Mouse (Mus musculus) intestine, embryonic 16.5 days (tissue): ENCODE results near the gene Pop7. TPM values are rescaled to one million over a fixed set of nuclear protein-coding genes. Genes with fewer than 3 reads are reported as not detected.

ENCODE experiments used
- ATAC-seq: fragments of 200-750 bp; cut with Nextera tagmentation; 2 replicates; pipeline ENCODE4 v1.8.0; 2017; ENCODE audit warnings: moderate TSS enrichment, moderate library complexity
- H3K27ac ChIP-seq: fragments of 300-500 bp; sonication (generic); 2 replicates; pipeline ENCODE4 v1.5.1; 2014; ENCODE audit warnings: mild to moderate bottlenecking, low read length
- H3K27me3 ChIP-seq: fragments of 300-500 bp; sonication (generic); replicated peaks from 2 replicates; pipeline ENCODE4 v1.6.1; 2014; ENCODE audit warnings: low read length, control low read depth, mixed read lengths; ENCODE audit not compliant: control insufficient read depth, insufficient read depth
- H3K36me3 ChIP-seq: fragments of 300-500 bp; sonication (generic); 2 replicates; pipeline ENCODE4 v1.6.1; 2014; ENCODE audit warnings: low read length, control low read depth; ENCODE audit not compliant: control insufficient read depth, insufficient read depth
- H3K4me1 ChIP-seq: fragments of 300-500 bp; sonication (generic); 2 replicates; pipeline ENCODE4 v1.6.1; 2014; ENCODE audit warnings: low read length, control low read depth, mixed read lengths; ENCODE audit not compliant: control insufficient read depth, insufficient read depth
- H3K4me2 ChIP-seq: fragments of 300-500 bp; sonication (generic); 2 replicates; pipeline ENCODE4 v1.6.1; 2014; ENCODE audit warnings: low read depth, low read length, control low read depth
- H3K4me3 ChIP-seq: fragments of 300-500 bp; sonication (generic); 2 replicates; pipeline ENCODE4 v1.5.1; 2014; ENCODE audit warnings: mild to moderate bottlenecking, low read length
- H3K9ac ChIP-seq: fragments of 300-500 bp; sonication (generic); 2 replicates; pipeline ENCODE4 v1.6.1; 2014; ENCODE audit warnings: low read depth, low read length
- H3K9me3 ChIP-seq: fragments of 300-500 bp; sonication (generic); 2 replicates; pipeline ENCODE4 v1.6.1; 2016; ENCODE audit warnings: low read length, control low read depth; ENCODE audit not compliant: control insufficient read depth
- WGBS: fragments of 180-500 bp; shearing (Covaris S2); extraction: QIAGEN DNeasy Blood & Tissue Kit; methylation state at CpG from one replicate; pipeline ENCODE4 v1.1.7; 2014; 5-methylcytosine and 5-hydroxymethylcytosine counted together
- polyA plus RNA-seq: library from polyadenylated mRNA; unstranded; fragments of >200 nt; fragmentation: Nextera tagmentation; extraction: Ambion mirVana; gene quantifications from 2 replicates; pipeline ENCODE4 v1.2.1, GENCODE M21; 2015

Gene Pop7
- polyA plus RNA-seq, 1 experiment from 2014 or later, result 62.1 TPM

GRCm38 (mm10) chr5:137535318-137535717, 33.0 kb upstream of the Pop7 start:
- no peaks in the 10 kb centered on the region for H3K27me3 ChIP-seq
- peaks cover 4% of the 10 kb centered on the region for H3K4me1 ChIP-seq
- 60% methylated on average over 9 of the region's 9 CpGs for WGBS
- no peak overlapping the region for H3K4me3 ChIP-seq
- peak overlapping the region; percentile 21; the same call in 1 of the 2 replicates for H3K27ac ChIP-seq
- H3K9ac ChIP-seq, result no peak overlapping the region
- H3K36me3 ChIP-seq, result no peaks in the 10 kb centered on the region
- no peak overlapping the region for H3K4me2 ChIP-seq
- no peak for ATAC-seq
- no peaks in the 10 kb centered on the region for H3K9me3 ChIP-seq

GRCm38 (mm10) chr5:137534762-137535161, 32.4 kb upstream of the Pop7 start:
- Histone ChIP-seq H3K4me1 (peaks cover 8% of the 10 kb centered on the region), H3K9me3 (no peaks in the 10 kb centered on the region), H3K27me3 (no peaks in the 10 kb centered on the region), H3K4me2 (no peak overlapping the region), H3K9ac (no peak overlapping the region), H3K4me3 (no peak overlapping the region), H3K36me3 (no peaks in the 10 kb centered on the region), H3K27ac (peak overlapping the region; percentile 59)
- no peak for ATAC-seq
- WGBS, result 95% methylated on average over 3 of the region's 3 CpGs

- no peaks in the 10 kb centered on the region for H3K9me3 ChIP-seq
- peak within 1 kb of the TSS; percentile 84 for H3K4me2 ChIP-seq
- peak; percentile 81 for ATAC-seq
- H3K27me3 ChIP-seq, result no peaks in the 10 kb centered on the region
- WGBS, result under 1% methylated on average over 40 of the region's 40 CpGs
- peak within 1 kb of the TSS; percentile 94 for H3K9ac ChIP-seq
- peaks cover 8% of the 10 kb centered on the region for H3K4me1 ChIP-seq
- H3K27ac ChIP-seq, result peak within 1 kb of the TSS; percentile 94
- peak within 1 kb of the TSS; percentile 87 for H3K4me3 ChIP-seq
- peaks cover 14% of the 10 kb centered on the region for H3K36me3 ChIP-seq
Measured at GRCm38 (mm10) chr5:137533117-137533827, 31.0 kb upstream of the Pop7 start, which contains the start of the genes Epo and Gnb2. Gene Epo, minus strand, starts transcription at chr5:137533242. Gene Gnb2, minus strand, starts transcription at chr5:137533510.

GRCm38 (mm10) chr5:137532808-137533116, 30.4 kb upstream of the Pop7 start:
- H3K27ac ChIP-seq, result peak overlapping the region; percentile 94
- H3K27me3 ChIP-seq, result no peaks in the 10 kb centered on the region
- H3K4me1 ChIP-seq, result peaks cover 8% of the 10 kb centered on the region
- WGBS, result 0% methylated on average over 7 of the region's 12 CpGs
- peak overlapping the region; percentile 87 for H3K4me3 ChIP-seq
- ATAC-seq, result peak; percentile 38
- peak overlapping the region; percentile 94 for H3K9ac ChIP-seq
- no peaks in the 10 kb centered on the region for H3K9me3 ChIP-seq
- H3K4me2 ChIP-seq, result peak overlapping the region; percentile 84
- H3K36me3 ChIP-seq, result peaks cover 19% of the 10 kb centered on the region

GRCm38 (mm10) chr5:137532131-137532807, 30.0 kb upstream of the Pop7 start:
- Histone ChIP-seq H3K27ac (peak overlapping the region; percentile 94), H3K36me3 (peaks cover 24% of the 10 kb centered on the region), H3K4me2 (peak overlapping the region; percentile 84), H3K9me3 (no peaks in the 10 kb centered on the region), H3K4me1 (peaks cover 10% of the 10 kb centered on the region), H3K4me3 (peak overlapping the region; percentile 87), H3K27me3 (no peaks in the 10 kb centered on the region), H3K9ac (peak overlapping the region; percentile 94)
- ATAC-seq, result peak; percentile 3; the same call in 1 of the 2 replicates
- under 1% methylated on average over 19 of the region's 19 CpGs for WGBS

GRCm38 (mm10) chr5:137531414-137532130, 29.3 kb upstream of the Pop7 start:
- Histone ChIP-seq H3K9ac (peak overlapping the region; percentile 94), H3K4me2 (peak overlapping the region; percentile 84), H3K27me3 (no peaks in the 10 kb centered on the region), H3K9me3 (no peaks in the 10 kb centered on the region), H3K4me3 (peak overlapping the region; percentile 87), H3K4me1 (peaks cover 12% of the 10 kb centered on the region), H3K36me3 (peaks cover 27% of the 10 kb centered on the region), H3K27ac (peak overlapping the region; percentile 94)
- peak; percentile 9 for ATAC-seq
- WGBS, result under 1% methylated on average over 51 of the region's 51 CpGs

GRCm38 (mm10) chr5:137530588-137531413, 28.5 kb upstream of the Pop7 start:
- WGBS, result under 1% methylated on average over 45 of the region's 46 CpGs
- peak; percentile 16 for ATAC-seq
- peak overlapping the region; percentile 87 for H3K4me3 ChIP-seq
- peaks cover 32% of the 10 kb centered on the region for H3K36me3 ChIP-seq
- H3K4me2 ChIP-seq, result peak overlapping the region; percentile 84
- H3K27me3 ChIP-seq, result no peaks in the 10 kb centered on the region
- peaks cover 18% of the 10 kb centered on the region for H3K4me1 ChIP-seq
- peak overlapping the region; percentile 94 for H3K9ac ChIP-seq
- no peaks in the 10 kb centered on the region for H3K9me3 ChIP-seq
- H3K27ac ChIP-seq, result peak overlapping the region; percentile 94

GRCm38 (mm10) chr5:137530075-137530474, 27.8 kb upstream of the Pop7 start:
- peak overlapping the region; percentile 94; the same call in 1 of the 2 replicates for H3K9ac ChIP-seq
- peaks cover 18% of the 10 kb centered on the region for H3K4me1 ChIP-seq
- H3K9me3 ChIP-seq, result no peaks in the 10 kb centered on the region
- H3K36me3 ChIP-seq, result peaks cover 32% of the 10 kb centered on the region
- no peaks in the 10 kb centered on the region for H3K27me3 ChIP-seq
- peak overlapping the region; percentile 87 for H3K4me3 ChIP-seq
- 75% methylated on average over 8 of the region's 8 CpGs for WGBS
- H3K27ac ChIP-seq, result peak overlapping the region; percentile 94; the same call in 1 of the 2 replicates
- peak overlapping the region; percentile 84 for H3K4me2 ChIP-seq
- ATAC-seq, result no peak
